Mouse (Mus musculus) granulocyte monocyte progenitor cell, adult 5-6 weeks (primary cell): ENCODE measurements around the gene Srsf5. TPM values are rescaled to one million over a fixed set of nuclear protein-coding genes. Genes with fewer than 3 reads are reported as not detected.
"Not testable (repeated sequence)": the region's sequence is repeated elsewhere in the genome, so short reads cannot be mapped to it uniquely, and the experiment has no call there.

ENCODE experiments used
- ATAC-seq: replicated peaks from 2 replicates; pipeline ENCODE4 v1.8.0; 2016; ENCODE audit warnings: mild to moderate bottlenecking, moderate TSS enrichment, inconsistent platforms; ENCODE audit not compliant: poor library complexity, severe bottlenecking
- total RNA-seq, 2 experiments: library from RNA; stranded (forward) in 1 of 2; stranded (reverse) in 1 of 2; fragments of 200-712, 200-1000 nt in 1 of 2; fragments of >200 nt in 1 of 2; fragmentation: Nextera tagmentation in 1 of 2; gene quantifications; 2 replicates each; pipeline ENCODE4 v1.2.3; 2014 to 2017

Gene Srsf5
- total RNA-seq, 2 experiments from 2014 or later, result 313 to 731 TPM

GRCm38 (mm10) chr12:80944963-80945333 lies 356 bp upstream of the Srsf5 start:
- peak; percentile 1; the same call in 1 of the 2 replicates for ATAC-seq

- ATAC-seq, result peak; percentile 66
Measured at GRCm38 (mm10) chr12:80945996-80946355, 672 bp downstream of the Srsf5 start.

- no peak for ATAC-seq
Measured at GRCm38 (mm10) chr12:80948202-80948601, 2.9 kb downstream of the Srsf5 start.

- not testable (repeated sequence) for ATAC-seq
Measured at GRCm38 (mm10) chr12:80949603-80950002, 4.3 kb downstream of the Srsf5 start.

GRCm38 (mm10) chr12:80951640-80952219 lies 6.4 kb downstream of the Srsf5 start:
- ATAC-seq, result no peak

- ATAC-seq, result no peak
Measured at GRCm38 (mm10) chr12:80952526-80952925, 7.2 kb downstream of the Srsf5 start.

GRCm38 (mm10) chr12:80956039-80956438 lies 10.7 kb downstream of the Srsf5 start:
- ATAC-seq, result 0 out of 2 replicates have a peak, but pooled peaks have one; percentile 5

GRCm38 (mm10) chr12:80957961-80958360 lies 12.7 kb downstream of the Srsf5 start:
- no peak for ATAC-seq

- ATAC-seq, result no peak
Measured at GRCm38 (mm10) chr12:80962566-80962965, 17.3 kb downstream of the Srsf5 start.

GRCm38 (mm10) chr12:80966059-80966838 lies 20.9 kb downstream of the Srsf5 start:
- no peak for ATAC-seq

- peak; percentile 44 for ATAC-seq
Measured at GRCm38 (mm10) chr12:80967918-80968317, 22.6 kb downstream of the Srsf5 start.

- ATAC-seq, result no peak
Measured at GRCm38 (mm10) chr12:80968605-80969004, 23.3 kb downstream of the Srsf5 start, which contains the start of gene Slc10a1. Slc10a1 (minus strand) TSS chr12:80968705.

GRCm38 (mm10) chr12:80970181-80970705 lies 24.9 kb downstream of the Srsf5 start:
- ATAC-seq, result no peak

- no peak for ATAC-seq
Measured at GRCm38 (mm10) chr12:80971756-80972155, 26.5 kb downstream of the Srsf5 start.

- no peak for ATAC-seq
Measured at GRCm38 (mm10) chr12:80975939-80976671, 30.8 kb downstream of the Srsf5 start.

GRCm38 (mm10) chr12:80982326-80982725 lies 37.0 kb downstream of the Srsf5 start:
- peak; percentile 66 for ATAC-seq

- peak; percentile 52; the same call in 1 of the 2 replicates for ATAC-seq
Measured at GRCm38 (mm10) chr12:80983695-80984094, 38.4 kb downstream of the Srsf5 start.

GRCm38 (mm10) chr12:80986628-80987027 lies 41.3 kb downstream of the Srsf5 start:
- no peak; the same call in 1 of the 2 replicates for ATAC-seq

GRCm38 (mm10) chr12:80988286-80988685 lies 43.0 kb downstream of the Srsf5 start:
- no peak for ATAC-seq

- no peak for ATAC-seq
Measured at GRCm38 (mm10) chr12:80990901-80991445, 45.7 kb downstream of the Srsf5 start.
